27 mouse cellular contexts compared by ENCODE assay signal in the genomic region with DNA sequence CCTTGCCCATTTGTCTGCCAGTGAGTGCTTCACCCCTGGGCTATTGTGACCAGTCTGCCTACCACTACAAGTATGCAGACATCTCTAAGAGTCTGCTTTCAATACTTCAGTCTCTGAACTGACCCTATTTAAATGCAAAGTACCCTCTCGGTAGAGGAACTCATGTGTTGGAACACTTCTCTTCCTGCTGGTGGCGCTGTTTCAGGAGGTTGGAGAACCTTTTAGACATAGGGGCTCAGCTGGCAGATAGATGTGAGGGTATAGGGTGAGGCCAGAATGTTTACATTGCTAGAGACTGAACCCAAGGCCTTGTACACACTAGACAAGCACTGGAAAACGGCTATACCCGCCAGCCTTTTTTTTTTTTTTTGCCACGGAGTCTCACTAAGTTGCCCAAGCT. TPM values are rescaled to one million over a fixed set of nuclear protein-coding genes. Genes with fewer than 3 reads are reported as not detected.
DNase-seq lines count a peak whose midpoint lies in the region; ATAC-seq and TF ChIP-seq lines count a peak whose summit lies in the region.
"Had no signal": no experiment of that assay in that cellular context is flagged by ENCODE, and none has a peak within 500 bp of the region (broad histone marks: within the 10 kb centered on the region; RNA-seq: fewer than 3 reads in every experiment).

No protein-coding gene starts in this region.

- no peaks in the 10 kb centered on the region for H3K27me3 ChIP-seq in embryonic facial prominence, embryonic 13.5 days
- no peaks in the 10 kb centered on the region for H3K27me3 ChIP-seq in embryonic facial prominence, embryonic 10.5 days (replicated peaks; ENCODE audit: low read depth, poor library complexity, severe bottlenecking)
- no peaks in the 10 kb centered on the region for H3K27me3 ChIP-seq in midbrain, postnatal 0 days (ENCODE audit: insufficient read depth, low read length)
- no peaks in the 10 kb centered on the region for H3K27me3 ChIP-seq in midbrain, embryonic 16.5 days (ENCODE audit: control insufficient read depth, insufficient read depth, low read depth, low read length)
- H3K27me3 ChIP-seq in stomach, postnatal 0 days (ENCODE audit: control insufficient read depth, insufficient read depth, low read length), result no peaks in the 10 kb centered on the region
- no peaks in the 10 kb centered on the region for H3K27me3 ChIP-seq in neural tube, embryonic 15.5 days (replicated peaks)
- H3K27me3 ChIP-seq: embryonic facial prominence, embryonic 15.5 days; heart, embryonic 12.5 days had no signal

- H3K9me3 ChIP-seq in embryonic facial prominence, embryonic 13.5 days, result no peaks in the 10 kb centered on the region
- no peaks in the 10 kb centered on the region for H3K9me3 ChIP-seq in embryonic facial prominence, embryonic 10.5 days
- H3K9me3 ChIP-seq in midbrain, postnatal 0 days (ENCODE audit: low read length), result no peaks in the 10 kb centered on the region
- no peaks in the 10 kb centered on the region for H3K9me3 ChIP-seq in midbrain, embryonic 16.5 days (replicated peaks; ENCODE audit: control insufficient read depth, low read length, poor library complexity, severe bottlenecking)
- H3K9me3 ChIP-seq in stomach, postnatal 0 days (ENCODE audit: control insufficient read depth, low read length), result no peaks in the 10 kb centered on the region
- no peaks in the 10 kb centered on the region for H3K9me3 ChIP-seq in neural tube, embryonic 15.5 days (replicated peaks)
- H3K9me3 ChIP-seq: embryonic facial prominence, embryonic 15.5 days; forebrain, embryonic 10.5 days; G1E; heart, embryonic 12.5 days; hindbrain, embryonic 10.5 days had no signal

- no peak overlapping the region for H3K27ac ChIP-seq in embryonic facial prominence, embryonic 13.5 days
- no peak overlapping the region for H3K27ac ChIP-seq in embryonic facial prominence, embryonic 10.5 days (replicated peaks)
- no peak overlapping the region for H3K27ac ChIP-seq in midbrain, postnatal 0 days (ENCODE audit: low read depth, low read length)
- H3K27ac ChIP-seq in midbrain, embryonic 16.5 days (ENCODE audit: low read length), result no peak overlapping the region
- no peak overlapping the region for H3K27ac ChIP-seq in stomach, postnatal 0 days (replicated peaks)
- H3K27ac ChIP-seq in neural tube, embryonic 15.5 days (replicated peaks), result no peak overlapping the region
- H3K27ac ChIP-seq: embryonic facial prominence, embryonic 15.5 days; forebrain, embryonic 10.5 days; gastrocnemius, adult 2 months; hindbrain, embryonic 10.5 days; hindbrain, embryonic 14.5 days had no signal

- peak; percentile 4; the same call in 1 of the 2 replicates for TF ChIP-seq CTCF in midbrain, postnatal 0 days (IDR thresholded peaks at IDR 0.05)
- TF ChIP-seq CTCF in stomach, postnatal 0 days (IDR thresholded peaks at IDR 0.05; ENCODE audit: low read depth), result 0 out of 2 replicates have a peak, but pooled peaks have one; percentile 5

- no peak overlapping the region for H3K9ac ChIP-seq in embryonic facial prominence, embryonic 13.5 days
- H3K9ac ChIP-seq in midbrain, postnatal 0 days (replicated peaks; ENCODE audit: low read length, poor library complexity, severe bottlenecking), result no peak overlapping the region
- no peak overlapping the region for H3K9ac ChIP-seq in midbrain, embryonic 16.5 days (ENCODE audit: low read depth, low read length)
- H3K9ac ChIP-seq in stomach, postnatal 0 days (ENCODE audit: low read length), result no peak overlapping the region
- H3K9ac ChIP-seq in neural tube, embryonic 15.5 days (replicated peaks), result no peak overlapping the region
- H3K9ac ChIP-seq: embryonic facial prominence, embryonic 15.5 days; heart, embryonic 12.5 days; hindbrain, embryonic 14.5 days had no signal

- ATAC-seq in embryonic facial prominence, embryonic 13.5 days (ENCODE audit: insufficient number of reproducible peaks, insufficient read depth, low FRiP score, low TSS enrichment, low read depth), result peak; percentile 15; the same call in 1 of the 2 replicates
- no peak for ATAC-seq in midbrain, postnatal 0 days (ENCODE audit: low FRiP score)
- ATAC-seq in midbrain, embryonic 16.5 days, result no peak
- no peak for ATAC-seq in stomach, postnatal 0 days (ENCODE audit: low FRiP score, low TSS enrichment)
- ATAC-seq in neural tube, embryonic 15.5 days (ENCODE audit: low FRiP score), result no peak
- ATAC-seq: CD4-positive, CD25-positive, alpha-beta regulatory T cell, adult 4 months; forebrain, embryonic 14.5 days had no signal

- no peak for TF ChIP-seq EP300 in stomach, postnatal 0 days (optimal IDR thresholded peaks at IDR 0.05)

- DNase-seq in embryonic facial prominence, embryonic 10.5 days (ENCODE audit: low spot score), result no peak
- DNase-seq in midbrain, postnatal 0 days (ENCODE audit: low spot score), result no peak
- peak; percentile 47 for DNase-seq in WW6 (ENCODE audit: low read depth, low spot score)
- DNase-seq in stomach, postnatal 0 days (ENCODE audit: low spot score), result no peak
- DNase-seq in urinary bladder, adult 2 months (ENCODE audit: low spot score), result no peak
- DNase-seq: adrenal gland, postnatal 10 days; B cell, adult 2 months; cerebellum, adult 11-12 months; cerebellum, adult 9-10 months; cerebellum, postnatal 36 days; gastrocnemius, adult 2 months; gastrocnemius, postnatal 25 days had no signal

- 81% methylated on average over 5 of the region's 5 CpGs for WGBS in embryonic facial prominence, embryonic 13.5 days
- WGBS in embryonic facial prominence, embryonic 10.5 days, result 82% methylated on average over 5 of the region's 5 CpGs
- WGBS in midbrain, postnatal 0 days, result 68% methylated on average over 5 of the region's 5 CpGs
- 78% methylated on average over 5 of the region's 5 CpGs for WGBS in midbrain, embryonic 16.5 days
- WGBS in stomach, postnatal 0 days, result 71% methylated on average over 5 of the region's 5 CpGs
- WGBS in neural tube, embryonic 15.5 days, result 73% methylated on average over 5 of the region's 5 CpGs

- H3K4me2 ChIP-seq in embryonic facial prominence, embryonic 13.5 days, result no peak overlapping the region
- H3K4me2 ChIP-seq in midbrain, postnatal 0 days (ENCODE audit: low read depth, low read length, poor library complexity, severe bottlenecking), result no peak overlapping the region
- no peak overlapping the region for H3K4me2 ChIP-seq in midbrain, embryonic 16.5 days (ENCODE audit: low read length)
- no peak overlapping the region for H3K4me2 ChIP-seq in stomach, postnatal 0 days (replicated peaks; ENCODE audit: low read depth)
- no peak overlapping the region for H3K4me2 ChIP-seq in neural tube, embryonic 15.5 days
- H3K4me2 ChIP-seq: embryonic facial prominence, embryonic 15.5 days; heart, embryonic 12.5 days; hindbrain, embryonic 14.5 days had no signal

- no peaks in the 10 kb centered on the region for H3K36me3 ChIP-seq in embryonic facial prominence, embryonic 13.5 days
- H3K36me3 ChIP-seq in embryonic facial prominence, embryonic 10.5 days (replicated peaks), result no peaks in the 10 kb centered on the region
- no peaks in the 10 kb centered on the region for H3K36me3 ChIP-seq in midbrain, postnatal 0 days (ENCODE audit: insufficient read depth, low read length)
- no peaks in the 10 kb centered on the region for H3K36me3 ChIP-seq in midbrain, embryonic 16.5 days (ENCODE audit: control insufficient read depth, insufficient read depth, low read length)
- H3K36me3 ChIP-seq in stomach, postnatal 0 days (ENCODE audit: control insufficient read depth, insufficient read depth, low read length), result no peaks in the 10 kb centered on the region
- H3K36me3 ChIP-seq in neural tube, embryonic 15.5 days, result no peaks in the 10 kb centered on the region
- H3K36me3 ChIP-seq: embryonic facial prominence, embryonic 15.5 days; forebrain, embryonic 10.5 days; G1E; heart, embryonic 12.5 days; hindbrain, embryonic 10.5 days had no signal

- no peak overlapping the region for H3K4me3 ChIP-seq in embryonic facial prominence, embryonic 13.5 days
- no peak overlapping the region for H3K4me3 ChIP-seq in embryonic facial prominence, embryonic 10.5 days
- no peak overlapping the region for H3K4me3 ChIP-seq in midbrain, postnatal 0 days (ENCODE audit: low read depth, low read length)
- H3K4me3 ChIP-seq in midbrain, embryonic 16.5 days (ENCODE audit: low read depth, low read length), result no peak overlapping the region
- H3K4me3 ChIP-seq in stomach, postnatal 0 days (ENCODE audit: low read depth, low read length), result no peak overlapping the region
- no peak overlapping the region for H3K4me3 ChIP-seq in neural tube, embryonic 15.5 days (replicated peaks)
- H3K4me3 ChIP-seq: embryonic facial prominence, embryonic 15.5 days; erythroblast, embryonic 14.5 days; forebrain, embryonic 10.5 days; gastrocnemius, adult 2 months; heart, embryonic 12.5 days; hindbrain, embryonic 10.5 days had no signal

- H3K4me1 ChIP-seq in embryonic facial prominence, embryonic 13.5 days, result no peaks in the 10 kb centered on the region
- H3K4me1 ChIP-seq in embryonic facial prominence, embryonic 10.5 days, result no peaks in the 10 kb centered on the region
- no peaks in the 10 kb centered on the region for H3K4me1 ChIP-seq in midbrain, postnatal 0 days (ENCODE audit: insufficient read depth, low read length)
- H3K4me1 ChIP-seq in midbrain, embryonic 16.5 days (ENCODE audit: control insufficient read depth, insufficient read depth, low read length), result no peaks in the 10 kb centered on the region
- H3K4me1 ChIP-seq in stomach, postnatal 0 days (replicated peaks; ENCODE audit: control insufficient read depth, insufficient read depth), result no peaks in the 10 kb centered on the region
- no peaks in the 10 kb centered on the region for H3K4me1 ChIP-seq in neural tube, embryonic 15.5 days
- H3K4me1 ChIP-seq: embryonic facial prominence, embryonic 15.5 days; heart, embryonic 12.5 days; hindbrain, embryonic 10.5 days had no signal

RNA-seq across cellular contexts. Expression of gene Slc13a2, which starts 6.3 kb away (rescaled TPM):
- polyA plus RNA-seq in embryonic facial prominence, embryonic 13.5 days (2015; fragmentation: Nextera tagmentation; extraction: Ambion mirVana), result 0.62 TPM in 1 of 2 replicates, not detected in the other
- polyA plus RNA-seq in embryonic facial prominence, embryonic 10.5 days (2016; fragmentation: Nextera tagmentation; extraction: Ambion mirVana), result not detected in 2 replicates
- total RNA-seq in midbrain, postnatal 0 days (2014; rRNA removed), result not detected in 2 replicates
- not detected in 2 replicates for polyA plus RNA-seq in midbrain, postnatal 0 days (2015; fragmentation: Nextera tagmentation; extraction: Ambion mirVana)
- not detected in 2 replicates for polyA plus RNA-seq in midbrain, embryonic 16.5 days (2015; fragmentation: Nextera tagmentation; extraction: Ambion mirVana)
- 0.23 and 0.39 TPM in 2 replicates for polyA plus RNA-seq in stomach, postnatal 0 days (2015; fragmentation: Nextera tagmentation; extraction: Ambion mirVana)
- polyA plus RNA-seq in urinary bladder, adult 2 months (2012; rRNA removed), result 0.04 and 0.07 TPM in 2 replicates
- 0.42 TPM in 1 of 2 replicates, not detected in the other for polyA plus RNA-seq in neural tube, embryonic 15.5 days (2015; fragmentation: Nextera tagmentation; extraction: Ambion mirVana)
- total RNA-seq: adrenal gland, postnatal 10 days; G1E; gastrocnemius, adult 2 months; gastrocnemius, postnatal 25 days; granulocyte monocyte progenitor cell, adult 5-6 weeks; heart, adult 8-10 months; heart, postnatal 25 days had no signal
- polyA plus RNA-seq: CD4-positive, CD25-positive, alpha-beta regulatory T cell, adult 4 months; erythroblast, embryonic 14.5 days; forebrain, embryonic 10.5 days; forebrain, embryonic 14.5 days; G1E; heart, embryonic 12.5 days; hindbrain, embryonic 10.5 days; hindbrain, embryonic 14.5 days had no signal

RNA-seq across cellular contexts. Expression of gene Slc46a1, which starts 37.2 kb away (rescaled TPM):
- 13.5 and 16.2 TPM in 2 replicates for polyA plus RNA-seq in embryonic facial prominence, embryonic 13.5 days (2015; fragmentation: Nextera tagmentation; extraction: Ambion mirVana)
- 14.9 and 18.4 TPM in 2 replicates for polyA plus RNA-seq in embryonic facial prominence, embryonic 10.5 days (2016; fragmentation: Nextera tagmentation; extraction: Ambion mirVana)
- total RNA-seq in midbrain, postnatal 0 days (2014; rRNA removed), result 15.0 and 17.5 TPM in 2 replicates
- 19.1 and 19.6 TPM in 2 replicates for polyA plus RNA-seq in midbrain, postnatal 0 days (2015; fragmentation: Nextera tagmentation; extraction: Ambion mirVana)
- polyA plus RNA-seq in midbrain, embryonic 16.5 days (2015; fragmentation: Nextera tagmentation; extraction: Ambion mirVana), result 23.0 and 25.6 TPM in 2 replicates
- 16.4 and 16.9 TPM in 2 replicates for polyA plus RNA-seq in stomach, postnatal 0 days (2015; fragmentation: Nextera tagmentation; extraction: Ambion mirVana)
- 24.3 and 26.3 TPM in 2 replicates for polyA plus RNA-seq in urinary bladder, adult 2 months (2012; rRNA removed)
- polyA plus RNA-seq in neural tube, embryonic 15.5 days (2015; fragmentation: Nextera tagmentation; extraction: Ambion mirVana), result 23.4 and 26.0 TPM in 2 replicates
- polyA plus RNA-seq: G1E had no signal

RNA-seq across cellular contexts. Expression of gene Foxn1, which starts 42.0 kb away (rescaled TPM):
- polyA plus RNA-seq in embryonic facial prominence, embryonic 13.5 days (2015; fragmentation: Nextera tagmentation; extraction: Ambion mirVana), result 0.73 and 1.1 TPM in 2 replicates
- polyA plus RNA-seq in embryonic facial prominence, embryonic 10.5 days (2016; fragmentation: Nextera tagmentation; extraction: Ambion mirVana), result 0.21 and 0.26 TPM in 2 replicates
- total RNA-seq in midbrain, postnatal 0 days (2014; rRNA removed), result not detected in 2 replicates
- polyA plus RNA-seq in midbrain, postnatal 0 days (2015; fragmentation: Nextera tagmentation; extraction: Ambion mirVana), result not detected in 2 replicates
- polyA plus RNA-seq in midbrain, embryonic 16.5 days (2015; fragmentation: Nextera tagmentation; extraction: Ambion mirVana), result not detected in 2 replicates
- 1.9 and 2.6 TPM in 2 replicates for polyA plus RNA-seq in stomach, postnatal 0 days (2015; fragmentation: Nextera tagmentation; extraction: Ambion mirVana)
- 0.08 and 0.15 TPM in 2 replicates for polyA plus RNA-seq in urinary bladder, adult 2 months (2012; rRNA removed)
- polyA plus RNA-seq in neural tube, embryonic 15.5 days (2015; fragmentation: Nextera tagmentation; extraction: Ambion mirVana), result 11.8 TPM in 1 of 2 replicates, not detected in the other
- total RNA-seq: gastrocnemius, adult 2 months; gastrocnemius, postnatal 25 days; granulocyte monocyte progenitor cell, adult 5-6 weeks; heart, adult 8-10 months; heart, postnatal 25 days had no signal
- polyA plus RNA-seq: erythroblast, embryonic 14.5 days; forebrain, embryonic 10.5 days; forebrain, embryonic 14.5 days; G1E; heart, embryonic 12.5 days; hindbrain, embryonic 10.5 days; hindbrain, embryonic 14.5 days had no signal
